Mouse (Mus musculus) C2C12 (cell line): ENCODE measurements around the gene Gpd2.

Experiments
- CTCF ChIP-seq: IDR thresholded peaks from one replicate; pipeline ENCODE4 v1.5.1; 2011; ENCODE audit not compliant: control insufficient read depth, insufficient read depth, insufficient read length
- MAX ChIP-seq: IDR thresholded peaks from one replicate; pipeline ENCODE4 v1.6.1; 2011; ENCODE audit warnings: mild to moderate bottlenecking, control low read depth
- MYOD1 ChIP-seq: IDR thresholded peaks from one replicate; pipeline ENCODE4 v1.6.1; 2011; ENCODE audit warnings: low read depth; ENCODE audit not compliant: control insufficient read depth, insufficient read length
- MYOG ChIP-seq: IDR thresholded peaks from one replicate; pipeline ENCODE4 v1.6.1; 2011; ENCODE audit not compliant: control insufficient read depth, insufficient read length; ENCODE audit errors: extremely low read depth
- USF1 ChIP-seq: IDR thresholded peaks from one replicate; pipeline ENCODE4 v1.6.1; 2011; ENCODE audit warnings: low read depth, mild to moderate bottlenecking, control low read depth, moderate library complexity

DNA sequence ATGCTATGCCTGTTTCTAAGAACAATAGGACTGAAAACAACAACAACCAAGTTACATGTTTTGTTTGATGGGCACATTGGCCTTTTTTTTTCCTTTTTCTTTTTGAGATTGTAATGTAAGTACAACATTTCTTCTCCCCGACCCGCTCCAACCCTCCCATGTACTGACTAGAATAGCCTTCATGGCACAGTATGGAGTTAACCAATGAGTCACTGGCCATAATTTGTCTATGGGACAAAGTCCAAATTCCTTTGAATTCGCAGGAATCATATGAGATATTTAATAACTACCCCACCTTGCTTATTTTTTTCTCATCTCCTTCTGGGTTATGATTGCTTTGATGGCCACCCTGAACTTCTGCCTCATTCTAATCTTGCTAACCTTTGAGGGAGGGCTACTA lies 12.7 kb downstream of the Gpd2 start:
- TF ChIP-seq CTCF (no peak), USF1 (no peak), MYOD1 (no peak), MYOG (no peak), MAX (no peak)
